Mouse (Mus musculus): ENCODE results near the gene Olfr323. TPM values are rescaled to one million over a fixed set of nuclear protein-coding genes. Genes with fewer than 3 reads are reported as not detected.

Olfr323 gene
- 0.18 TPM in 1 of 2 replicates, not detected in the other for polyA plus RNA-seq (2012; ENCODE audit: low replicate concordance)

DNA sequence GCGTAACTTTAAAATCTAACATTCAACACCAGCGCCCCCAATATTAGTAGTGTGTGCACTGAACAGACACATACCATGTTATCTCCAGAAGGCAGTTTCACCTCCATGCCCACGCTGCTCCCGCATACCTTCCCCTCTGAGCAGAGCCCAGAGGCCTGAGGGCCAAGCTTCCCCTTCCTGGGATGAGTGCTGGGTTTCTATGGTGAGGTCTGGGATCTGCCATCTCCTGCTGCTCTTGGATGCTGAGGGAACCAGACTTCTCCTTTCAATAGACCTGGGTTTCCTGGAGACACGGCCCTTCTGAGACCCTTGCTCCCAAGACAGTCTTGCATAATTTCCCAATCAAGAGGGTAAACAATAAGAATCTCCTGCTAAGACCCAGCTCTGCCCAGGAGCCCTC is at the start of gene Olfr323:
Olfr323 (minus strand) TSS at position 101 of the 400 bp plus-strand sequence.

DNA sequence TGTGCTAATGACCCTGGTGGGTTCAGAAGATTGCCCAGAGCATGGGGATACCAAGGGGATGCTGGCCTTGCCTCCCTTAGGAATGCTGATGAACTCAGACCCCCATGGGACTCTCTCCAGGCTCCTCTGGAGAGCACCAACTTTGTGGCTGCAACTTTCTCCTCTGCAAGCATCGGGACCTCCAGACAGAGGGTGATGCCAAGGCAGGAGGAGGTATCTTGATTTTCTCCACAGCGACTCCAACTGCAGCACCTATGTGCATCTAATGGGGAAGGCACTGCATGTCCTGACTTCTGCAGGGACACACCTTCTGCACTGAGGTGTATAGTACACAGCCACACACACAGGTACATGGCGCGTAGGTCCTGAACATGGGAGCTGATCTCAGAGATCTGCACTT is 28.3 kb upstream of the Olfr323 start, which contains the start of gene Olfr322:
Olfr322 (plus strand) TSS at position 187 of the 400 bp plus-strand sequence.

DNA sequence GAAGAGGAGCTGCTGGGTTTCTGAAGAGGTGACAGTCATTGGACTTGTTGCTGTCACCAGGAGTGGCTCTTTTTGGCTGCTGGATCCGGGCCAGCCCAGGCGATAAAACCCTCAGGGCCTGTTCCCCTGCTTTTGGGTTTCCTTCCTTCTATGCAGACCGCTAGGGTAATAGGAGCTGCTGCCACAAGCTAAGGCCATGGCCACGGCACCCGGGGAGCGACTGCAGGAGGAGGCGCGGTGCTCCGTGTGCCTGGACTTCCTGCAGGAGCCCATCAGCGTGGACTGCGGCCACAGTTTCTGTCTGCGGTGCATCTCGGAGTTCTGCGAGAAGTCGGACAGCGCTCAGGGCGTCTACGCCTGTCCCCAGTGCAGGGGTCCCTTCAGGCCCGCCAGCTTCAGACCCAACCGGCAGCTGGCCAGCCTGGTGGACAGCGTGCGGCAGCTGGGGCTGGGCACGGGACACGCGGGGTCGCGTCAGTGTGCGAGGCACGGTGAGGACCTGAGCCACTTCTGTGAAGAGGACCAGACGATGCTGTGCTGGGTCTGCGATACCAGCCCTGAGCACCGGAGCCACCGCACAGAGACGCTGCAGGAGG is 10.1 kb upstream of the Olfr323 start, which contains the start of gene Trim58:
Trim58 (plus strand) TSS at position 194 of the 596 bp plus-strand sequence.

DNA sequence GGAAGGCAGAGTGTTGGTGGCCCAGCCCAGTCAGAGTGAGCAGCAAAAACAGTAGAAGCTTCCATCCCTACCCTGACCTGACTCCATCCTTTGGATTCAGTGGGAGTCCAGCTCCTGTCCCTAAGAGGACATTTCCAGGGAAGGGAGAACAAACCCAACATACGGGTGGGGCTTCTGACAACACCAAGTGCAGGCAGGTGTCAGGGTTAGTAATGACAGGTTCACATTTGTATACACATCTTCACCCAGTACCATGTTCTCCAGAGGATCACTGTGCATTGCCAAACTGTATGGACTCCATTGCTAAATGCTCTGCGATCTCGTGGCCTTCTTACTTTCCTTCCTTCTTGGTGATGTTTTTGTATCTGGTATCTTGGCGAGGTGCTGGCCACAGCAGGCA is 14.3 kb downstream of the Olfr323 start, which contains the start of gene 2210407C18Rik:
2210407C18Rik (minus strand) TSS at position 101 of the 400 bp plus-strand sequence.

DNA sequence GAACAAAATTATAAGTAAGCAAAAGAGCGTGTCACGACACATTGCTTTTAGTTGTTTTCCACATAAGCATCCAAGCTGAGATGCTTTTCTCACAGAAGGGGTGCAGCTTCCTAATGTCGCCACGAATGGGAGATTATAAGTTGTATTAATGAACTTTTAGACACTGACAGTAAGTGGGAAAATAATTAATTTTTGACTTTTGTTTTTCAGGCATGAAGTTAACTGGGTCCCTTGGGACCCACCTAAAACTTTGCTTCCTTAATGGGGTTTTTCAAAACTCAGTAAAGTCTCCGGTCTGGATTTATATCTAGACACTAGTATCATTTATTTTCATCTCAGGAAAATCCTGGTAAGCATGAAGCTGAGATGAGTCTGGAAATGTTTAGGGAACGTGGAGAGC is 35.5 kb downstream of the Olfr323 start, which contains the start of gene Olfr324:
Olfr324 (plus strand) TSS at position 301 of the 400 bp plus-strand sequence.

DNA sequence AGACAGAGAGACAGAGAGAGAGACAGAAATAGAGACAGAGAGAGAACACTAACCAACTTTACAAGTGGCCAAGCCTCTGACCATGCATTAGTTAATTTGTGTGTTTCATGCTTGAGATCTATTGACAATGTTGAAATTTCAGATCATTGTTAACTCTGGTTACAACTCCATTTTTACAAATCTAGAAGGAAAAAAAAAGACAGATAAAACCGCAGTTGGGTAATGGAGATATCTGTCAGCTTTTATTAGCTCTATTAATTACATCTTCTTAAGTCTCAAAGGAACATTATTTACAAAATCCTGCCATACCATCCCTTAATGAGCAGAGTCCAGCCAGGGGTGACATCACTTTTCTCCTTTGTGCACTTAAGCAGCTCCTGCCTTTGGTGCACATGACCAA is 52.9 kb downstream of the Olfr323 start, which contains the start of gene Olfr325:
Olfr325 (plus strand) TSS at position 301 of the 400 bp plus-strand sequence.

Other genes with a start within 250 kb of the Olfr323 start
- gene 1810065E05Rik, start 209.4 kb downstream of the Olfr323 start, polyA plus RNA-seq (2012; ENCODE audit: low replicate concordance): not detected in 2 replicates
- not detected in 2 replicates for gene Gm12253, start 197.9 kb downstream of the Olfr323 start, polyA plus RNA-seq (2012; ENCODE audit: low replicate concordance)
- not detected in 2 replicates for gene Lypd9, start 177.6 kb downstream of the Olfr323 start, polyA plus RNA-seq (2012; ENCODE audit: low replicate concordance)
- gene Olfr30, start 168.2 kb downstream of the Olfr323 start, polyA plus RNA-seq (2012; ENCODE audit: low replicate concordance): not detected in 2 replicates
- not detected in 2 replicates for gene Olfr332, start 137.9 kb downstream of the Olfr323 start, polyA plus RNA-seq (2012; ENCODE audit: low replicate concordance)
- gene Olfr331, start 127.9 kb downstream of the Olfr323 start, polyA plus RNA-seq (2012; ENCODE audit: low replicate concordance): not detected in 2 replicates
- not detected in 2 replicates for gene Olfr330, start 95.7 kb downstream of the Olfr323 start, polyA plus RNA-seq (2012; ENCODE audit: low replicate concordance)
- gene Olfr329-ps, start 84.1 kb downstream of the Olfr323 start, polyA plus RNA-seq (2012; ENCODE audit: low replicate concordance): not detected in 2 replicates
- gene Olfr328, start 74.9 kb downstream of the Olfr323 start, polyA plus RNA-seq (2012; ENCODE audit: low replicate concordance): not detected in 2 replicates
- not detected in 2 replicates for gene Olfr224, start 59.9 kb downstream of the Olfr323 start, polyA plus RNA-seq (2012; ENCODE audit: low replicate concordance)
- gene Olfr325, start 52.8 kb downstream of the Olfr323 start, polyA plus RNA-seq (2012; ENCODE audit: low replicate concordance): not detected in 2 replicates
- not detected in 2 replicates for gene Olfr324, start 35.4 kb downstream of the Olfr323 start, polyA plus RNA-seq (2012; ENCODE audit: low replicate concordance)
- gene 2210407C18Rik, start 14.4 kb downstream of the Olfr323 start, polyA plus RNA-seq (2012; ENCODE audit: low replicate concordance): not detected in 2 replicates
- 0.15 and 5.6 TPM in 2 replicates for gene Trim58, start 10.0 kb upstream of the Olfr323 start, polyA plus RNA-seq (2012; ENCODE audit: low replicate concordance)
- gene Olfr322, start 28.3 kb upstream of the Olfr323 start, polyA plus RNA-seq (2012; ENCODE audit: low replicate concordance): 0.03 TPM in 1 of 2 replicates, not detected in the other
- not detected in 2 replicates for gene Olfr320, start 50.6 kb upstream of the Olfr323 start, polyA plus RNA-seq (2012; ENCODE audit: low replicate concordance)
- gene Olfr319, start 68.7 kb upstream of the Olfr323 start, polyA plus RNA-seq (2012; ENCODE audit: low replicate concordance): not detected in 2 replicates
- not detected in 2 replicates for gene Olfr318, start 93.5 kb upstream of the Olfr323 start, polyA plus RNA-seq (2012; ENCODE audit: low replicate concordance)
- gene Olfr317, start 108.7 kb upstream of the Olfr323 start, polyA plus RNA-seq (2012; ENCODE audit: low replicate concordance): not detected in 2 replicates
- gene Olfr316, start 122.2 kb upstream of the Olfr323 start, polyA plus RNA-seq (2012; ENCODE audit: low replicate concordance): 0.12 TPM in 1 of 2 replicates, not detected in the other
- gene Olfr315, start 142.7 kb upstream of the Olfr323 start, polyA plus RNA-seq (2012; ENCODE audit: low replicate concordance): not detected in 2 replicates
- not detected in 2 replicates for gene Olfr314, start 152.5 kb upstream of the Olfr323 start, polyA plus RNA-seq (2012; ENCODE audit: low replicate concordance)
- not detected in 2 replicates for gene Fam183b, start 171.5 kb upstream of the Olfr323 start, polyA plus RNA-seq (2012; ENCODE audit: low replicate concordance)
- not detected in 2 replicates for gene Olfr313, start 184.5 kb upstream of the Olfr323 start, polyA plus RNA-seq (2012; ENCODE audit: low replicate concordance)
- not detected in 2 replicates for gene Olfr312, start 198.7 kb upstream of the Olfr323 start, polyA plus RNA-seq (2012; ENCODE audit: low replicate concordance)
- gene Olfr311, start 208.8 kb upstream of the Olfr323 start, polyA plus RNA-seq (2012; ENCODE audit: low replicate concordance): not detected in 2 replicates
- 0.66 and 2.4 TPM in 2 replicates for gene Gm12258, start 216.7 kb upstream of the Olfr323 start, polyA plus RNA-seq (2012; ENCODE audit: low replicate concordance)
- 0.34 and 0.92 TPM in 2 replicates for gene 2810021J22Rik, start 236.7 kb upstream of the Olfr323 start, polyA plus RNA-seq (2012; ENCODE audit: low replicate concordance)